Mouse (Mus musculus) layer of hippocampus, adult 9-10 months (tissue): ENCODE data around the gene Nkx2-5.

ENCODE experiments used
- DNase-seq: peaks from one replicate; pipeline ENCODE4 v3.0.0; 2022; ENCODE audit warnings: low spot score

Nkx2-5 gene

GRCm38 (mm10) chr17:26850358-26851135, 5.7 kb upstream of the Nkx2-5 start:
- DNase-seq = no peak

DNA sequence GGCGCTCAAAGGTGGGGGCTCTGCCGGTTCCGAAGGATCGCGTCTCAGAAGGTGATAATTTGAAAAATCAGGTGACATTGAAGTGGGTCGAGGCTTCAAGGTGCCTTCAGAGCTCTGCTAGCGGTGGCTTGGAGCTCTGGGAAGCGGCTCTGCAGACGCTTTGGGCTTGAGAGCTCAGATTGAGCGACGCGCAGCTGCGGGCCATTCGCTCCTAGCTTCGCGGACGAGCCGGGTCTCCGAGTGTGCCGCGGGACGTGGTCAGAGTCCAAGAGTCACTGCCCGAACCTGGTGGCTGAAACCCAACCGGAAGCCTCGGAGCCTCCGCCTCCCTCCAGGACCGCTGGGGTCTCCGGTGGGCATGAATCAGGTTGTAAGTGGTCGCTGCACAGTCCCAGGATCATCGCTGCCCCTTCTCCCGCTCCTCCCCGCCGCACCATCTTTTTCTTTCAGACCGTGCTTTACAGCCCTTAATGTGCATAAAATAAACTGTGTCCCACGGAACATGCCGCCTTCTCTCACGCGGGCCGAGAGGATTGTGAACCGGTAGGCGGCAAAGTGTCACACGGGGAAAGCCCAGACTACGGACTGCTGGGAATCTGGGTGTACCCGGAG, 5.0 kb upstream of the Nkx2-5 start:
- no peak for DNase-seq

DNA sequence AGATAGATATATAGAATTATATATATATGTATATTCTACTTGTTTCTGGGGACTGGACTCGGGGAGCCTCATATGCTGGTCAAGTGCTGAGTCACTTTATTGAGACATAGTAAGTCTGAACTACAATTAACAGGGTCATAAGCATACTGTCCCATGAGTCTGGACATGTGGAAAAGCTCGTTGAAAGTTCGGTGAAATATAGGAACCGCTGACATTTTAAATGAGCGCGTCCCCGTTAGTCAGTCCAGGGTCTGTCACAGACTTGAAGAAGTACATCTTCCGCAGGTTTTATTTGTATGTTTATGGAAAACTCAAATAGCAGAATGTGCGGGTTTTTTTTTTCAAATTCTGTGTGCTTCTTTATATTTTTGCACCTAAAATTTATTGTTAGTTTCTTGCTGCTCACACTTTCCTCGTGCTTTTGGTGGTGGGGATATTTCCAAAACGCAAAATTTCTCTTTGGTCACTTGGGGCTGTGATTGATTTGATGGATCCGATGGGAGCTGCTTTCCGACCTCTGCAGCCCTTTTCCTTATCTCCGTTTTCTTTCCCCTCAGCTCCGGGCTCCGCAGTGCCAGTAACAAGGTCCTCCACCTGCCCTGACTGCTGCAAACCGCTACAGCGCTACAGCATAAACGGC, 4.4 kb upstream of the Nkx2-5 start:
- no peak for DNase-seq

DNA sequence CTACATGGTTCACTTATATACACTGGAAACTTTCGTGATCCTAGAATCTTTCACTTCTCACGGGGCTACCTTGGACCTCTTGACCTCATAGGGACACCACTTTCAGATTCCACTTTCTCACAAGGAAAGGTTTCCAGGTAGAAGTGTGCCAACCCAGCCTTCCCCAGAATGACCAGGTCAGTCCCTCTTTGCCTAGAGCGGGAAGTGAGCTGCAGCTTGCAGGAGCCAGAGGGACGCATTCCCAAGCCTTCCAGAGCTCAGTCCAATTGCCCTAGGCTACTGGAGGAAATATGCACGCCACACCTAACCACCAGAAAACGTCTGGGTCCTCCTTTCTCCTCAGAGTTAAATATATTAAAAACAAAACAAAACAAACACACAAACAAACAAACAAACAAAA, 3.4 kb upstream of the Nkx2-5 start:
- no peak for DNase-seq

DNA sequence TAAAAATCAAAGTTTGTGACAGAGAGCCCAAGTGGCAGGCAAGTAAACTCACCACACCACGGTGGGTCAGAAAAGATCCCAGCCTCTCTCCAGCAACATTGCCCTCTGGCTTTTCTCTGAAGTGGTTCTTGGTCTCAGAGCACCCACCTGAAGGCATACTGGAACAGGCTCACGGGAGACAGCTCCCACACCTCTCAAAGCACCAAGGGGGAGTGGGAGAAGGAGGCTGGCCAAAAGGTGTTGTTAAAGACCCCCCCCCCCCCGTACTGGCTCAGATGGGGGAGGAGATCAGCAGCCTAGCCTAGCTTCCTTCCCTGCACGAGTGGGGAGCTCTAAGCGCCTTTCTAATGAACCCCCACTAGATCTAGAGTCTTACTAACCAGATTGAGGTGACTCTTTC, 3.0 kb upstream of the Nkx2-5 start:
- no peak for DNase-seq

DNA sequence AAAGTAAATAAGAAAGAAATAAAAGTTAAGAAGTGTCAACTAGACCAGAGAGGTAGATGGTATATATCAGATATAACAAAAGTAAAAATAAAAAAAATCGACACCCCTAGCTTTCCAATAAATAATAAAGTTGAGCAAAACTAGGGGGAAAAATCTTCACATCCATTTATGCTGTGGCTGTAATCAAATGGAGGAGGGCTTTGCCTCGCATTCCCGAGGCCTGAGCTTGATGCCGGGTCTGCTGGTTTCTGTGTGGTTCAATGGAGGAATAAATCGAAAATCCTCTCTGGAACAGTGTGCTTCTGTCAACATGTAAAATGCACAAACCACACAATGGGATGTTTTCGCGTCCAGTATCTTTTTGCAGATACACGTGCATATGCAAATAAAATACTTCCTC, 1.6 kb upstream of the Nkx2-5 start:
- DNase-seq = no peak

DNA sequence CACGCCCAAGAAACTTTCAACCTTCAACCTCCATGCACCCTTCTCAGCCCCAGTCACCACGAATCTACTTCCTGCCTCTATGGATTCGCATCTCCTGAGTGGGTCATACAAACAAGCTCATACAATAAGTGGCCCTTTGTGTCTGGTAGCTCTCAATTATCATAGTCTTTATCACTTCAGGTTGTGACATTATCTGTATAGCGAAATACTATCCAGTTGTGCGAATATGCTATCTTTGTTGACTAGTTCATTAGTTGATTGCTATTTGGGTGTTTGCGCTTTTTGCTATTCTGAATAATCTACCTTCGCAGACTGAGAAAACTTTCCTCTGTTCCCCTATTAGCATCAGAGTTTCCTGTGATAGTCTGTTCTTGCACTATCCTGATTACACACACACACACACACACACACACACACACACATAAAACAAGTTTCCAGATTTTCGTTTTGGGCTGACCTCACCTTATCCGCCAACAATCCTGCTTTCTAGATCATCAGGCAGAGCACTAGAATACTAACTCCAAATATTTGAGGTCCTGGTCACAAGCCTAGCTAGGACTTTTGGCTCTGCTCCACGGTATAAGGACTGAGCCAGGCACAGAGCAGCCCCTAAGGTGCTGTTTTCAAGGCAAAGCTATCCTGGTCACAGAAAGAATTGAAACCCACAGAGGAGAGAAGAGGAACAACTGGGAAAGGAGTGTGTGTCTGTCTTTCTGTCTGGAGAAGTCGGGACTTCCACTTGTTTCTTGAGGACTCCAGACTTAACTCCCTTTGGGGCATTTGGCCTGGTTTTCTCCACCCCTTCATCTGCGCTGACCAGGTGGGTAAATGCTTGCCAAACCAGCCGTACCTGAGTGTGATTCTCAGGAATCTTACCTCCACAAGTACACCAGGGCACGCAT, 591 bp upstream of the Nkx2-5 start:
- DNase-seq = no peak

- no peak for DNase-seq
Measured at GRCm38 (mm10) chr17:26844371-26844851, 398 bp downstream of the Nkx2-5 start.

DNA sequence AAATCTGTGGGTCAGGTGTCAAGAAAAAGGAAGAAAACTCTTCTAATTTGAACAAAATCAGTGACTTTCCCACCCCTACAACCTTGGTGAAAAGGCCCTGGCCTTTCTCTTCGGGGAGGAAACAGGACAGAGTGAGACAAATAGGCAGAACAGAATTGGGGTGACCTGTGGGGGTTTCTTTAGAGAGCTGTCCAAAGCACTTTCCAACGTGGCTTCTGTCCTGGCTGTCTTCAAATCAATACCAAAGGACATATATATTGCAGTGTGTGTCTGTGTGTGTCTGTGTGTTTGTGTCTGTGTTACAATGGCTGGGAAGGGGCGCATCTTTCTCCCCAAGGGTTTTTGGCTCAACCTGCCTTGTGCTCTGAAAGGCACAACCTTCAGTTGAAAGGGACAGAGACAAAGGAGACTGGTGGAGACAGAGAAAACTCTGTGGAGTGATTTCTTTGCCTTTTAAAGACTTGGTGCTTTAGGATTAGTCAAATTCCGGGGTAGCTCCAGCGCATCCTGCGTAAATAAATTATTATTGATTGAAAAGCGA, 1.0 kb downstream of the Nkx2-5 start:
- DNase-seq = no peak

DNA sequence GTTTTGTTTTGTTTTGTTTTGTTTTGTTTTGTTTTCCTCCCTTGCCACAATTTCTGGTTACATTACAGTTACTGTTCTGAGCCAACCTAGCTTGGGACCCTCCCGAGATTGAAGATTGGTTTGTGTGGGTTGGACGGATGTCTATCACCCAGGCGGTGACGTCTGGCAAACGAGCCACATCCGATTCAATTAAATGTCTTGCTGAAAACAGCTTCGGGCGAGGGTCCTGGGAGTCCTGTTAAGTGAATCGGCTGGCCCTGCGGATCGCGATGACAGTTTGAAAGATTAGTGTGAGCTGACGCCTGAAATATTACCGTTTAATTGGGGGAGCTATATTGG, 1.6 kb downstream of the Nkx2-5 start:
- DNase-seq = no peak

DNA sequence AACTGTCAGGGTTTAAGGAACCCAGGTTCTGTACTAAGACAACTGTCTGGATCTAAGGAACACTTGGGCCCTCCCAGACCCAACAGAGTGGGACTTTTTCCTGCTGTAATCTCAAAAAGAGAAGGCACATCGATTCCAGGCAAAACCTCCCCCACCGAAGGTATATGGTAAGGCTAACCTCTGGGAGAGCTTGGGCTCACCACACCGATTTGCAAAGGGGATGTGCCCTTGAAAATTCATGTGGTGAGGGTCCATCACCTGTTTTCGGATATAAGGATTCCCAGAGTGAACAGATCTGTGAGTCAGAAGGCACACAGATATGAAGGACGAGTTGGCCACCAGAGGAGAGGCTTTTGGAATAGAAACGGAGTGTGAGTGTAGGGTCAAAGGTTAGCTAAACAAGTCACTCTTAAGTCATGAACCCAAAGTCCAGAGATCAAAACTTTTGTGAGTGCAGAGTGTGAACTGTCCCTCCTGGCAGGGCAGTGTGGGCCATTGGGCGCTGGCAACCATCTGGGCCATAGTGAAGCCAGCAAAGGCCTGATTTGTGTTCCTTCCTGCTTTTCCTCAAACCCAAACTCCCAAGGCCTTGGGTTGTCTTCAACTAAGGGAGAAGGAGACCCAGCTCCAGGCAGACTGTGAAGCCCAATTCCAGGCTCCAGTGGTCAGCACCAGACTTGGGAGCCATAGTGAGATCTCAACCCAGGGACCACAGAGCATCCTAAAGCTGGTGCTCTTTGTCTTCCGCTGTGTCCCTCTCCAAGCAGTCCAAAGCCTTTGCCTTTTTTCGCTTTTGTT, 2.2 kb downstream of the Nkx2-5 start:
- no peak for DNase-seq

DNA sequence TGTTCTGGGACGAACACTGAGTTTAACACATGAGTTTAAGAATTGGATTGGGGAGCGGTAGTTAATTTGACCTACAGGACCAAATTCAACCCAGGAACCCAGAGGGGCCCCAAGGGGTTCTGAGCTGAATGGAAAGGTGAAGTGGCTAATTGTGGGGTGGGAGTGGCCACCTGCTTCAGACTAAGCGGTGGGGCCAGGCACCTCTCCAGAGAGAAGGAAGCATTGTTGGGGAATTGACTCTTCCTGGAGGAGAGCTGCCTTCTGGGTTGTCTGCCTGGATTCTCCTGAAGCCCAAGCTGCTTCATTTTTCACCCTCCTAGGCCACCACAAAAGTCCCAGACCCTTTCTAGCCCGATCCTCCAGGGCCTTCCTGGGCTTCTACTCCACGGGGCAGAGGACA, 2.8 kb downstream of the Nkx2-5 start:
- no peak for DNase-seq

DNA sequence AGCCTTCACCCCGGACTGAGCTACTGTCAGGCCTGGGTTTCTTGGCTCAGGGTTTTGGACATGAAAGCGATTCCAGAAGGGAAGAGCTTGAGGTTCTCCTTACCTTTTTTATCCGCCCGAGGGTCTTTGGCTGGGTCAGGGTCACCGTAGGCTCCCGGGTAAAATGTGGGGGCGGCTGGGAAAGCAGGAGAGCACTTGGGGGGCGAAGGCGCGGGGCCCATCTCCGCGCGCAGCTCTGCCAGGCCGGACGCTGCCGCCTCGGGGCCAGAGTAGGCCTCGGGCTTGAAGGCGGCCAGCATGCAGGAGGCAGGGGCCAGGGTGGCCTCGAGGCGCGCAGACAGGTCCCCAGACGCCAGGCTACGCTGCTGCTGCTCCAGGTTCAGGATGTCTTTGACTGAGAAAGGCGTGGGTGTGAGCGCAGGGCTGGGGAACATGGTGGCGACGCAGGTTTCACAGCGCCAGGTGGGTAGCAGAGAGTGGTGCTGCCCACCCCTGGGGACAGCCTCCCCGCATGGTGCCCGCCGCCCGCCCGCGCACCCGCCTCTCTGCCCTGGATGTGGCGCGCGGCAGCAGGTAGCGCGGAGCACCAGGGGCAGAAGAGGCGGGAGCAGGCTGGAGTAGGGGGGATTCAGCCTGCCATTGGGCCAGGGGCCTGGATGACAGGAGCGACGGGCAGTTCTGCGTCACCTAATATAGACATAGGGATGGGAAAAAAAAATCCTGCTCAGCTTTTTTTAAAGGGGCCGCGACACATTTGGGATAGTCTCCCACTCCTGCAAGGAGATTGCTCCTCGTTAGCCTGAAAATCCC, 3.7 kb downstream of the Nkx2-5 start:
- DNase-seq = no peak

- DNase-seq = no peak
Measured at GRCm38 (mm10) chr17:26840439-26840780, 4.4 kb downstream of the Nkx2-5 start.

DNA sequence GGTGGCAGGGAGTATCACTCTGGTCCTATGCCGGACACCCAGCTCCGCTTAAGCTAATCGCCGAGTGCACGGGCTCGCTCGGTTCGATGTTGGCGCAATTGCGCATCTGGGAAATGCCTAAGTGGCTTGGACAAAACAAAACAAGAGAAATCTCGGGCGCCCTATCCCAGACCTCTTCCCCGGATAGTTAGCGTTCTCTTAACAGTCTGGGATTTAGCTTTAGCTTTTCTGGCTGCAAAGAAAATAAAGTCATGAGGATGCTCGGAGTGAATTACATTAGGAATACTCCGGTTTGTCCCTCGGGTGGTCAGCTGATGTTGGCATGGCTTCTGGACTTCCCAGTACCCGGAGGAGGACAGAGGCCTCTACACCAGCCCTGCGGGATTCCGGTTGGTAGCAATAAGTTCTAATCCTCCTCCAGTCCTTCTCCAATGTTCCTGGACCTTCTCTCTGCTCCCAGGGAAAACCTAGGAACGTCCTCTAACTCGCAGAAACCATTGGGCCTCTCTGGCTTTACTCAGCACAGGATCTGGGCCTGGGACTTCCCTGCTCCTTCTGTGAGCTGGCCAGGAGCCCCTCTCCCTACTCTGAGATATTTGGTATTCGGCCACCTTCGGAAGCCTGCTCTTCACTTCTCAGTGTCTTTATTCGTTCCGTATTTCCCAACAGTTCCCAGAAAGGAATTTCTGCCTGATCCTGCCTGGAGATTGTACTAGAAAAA, 4.9 kb downstream of the Nkx2-5 start:
- DNase-seq = no peak

DNA sequence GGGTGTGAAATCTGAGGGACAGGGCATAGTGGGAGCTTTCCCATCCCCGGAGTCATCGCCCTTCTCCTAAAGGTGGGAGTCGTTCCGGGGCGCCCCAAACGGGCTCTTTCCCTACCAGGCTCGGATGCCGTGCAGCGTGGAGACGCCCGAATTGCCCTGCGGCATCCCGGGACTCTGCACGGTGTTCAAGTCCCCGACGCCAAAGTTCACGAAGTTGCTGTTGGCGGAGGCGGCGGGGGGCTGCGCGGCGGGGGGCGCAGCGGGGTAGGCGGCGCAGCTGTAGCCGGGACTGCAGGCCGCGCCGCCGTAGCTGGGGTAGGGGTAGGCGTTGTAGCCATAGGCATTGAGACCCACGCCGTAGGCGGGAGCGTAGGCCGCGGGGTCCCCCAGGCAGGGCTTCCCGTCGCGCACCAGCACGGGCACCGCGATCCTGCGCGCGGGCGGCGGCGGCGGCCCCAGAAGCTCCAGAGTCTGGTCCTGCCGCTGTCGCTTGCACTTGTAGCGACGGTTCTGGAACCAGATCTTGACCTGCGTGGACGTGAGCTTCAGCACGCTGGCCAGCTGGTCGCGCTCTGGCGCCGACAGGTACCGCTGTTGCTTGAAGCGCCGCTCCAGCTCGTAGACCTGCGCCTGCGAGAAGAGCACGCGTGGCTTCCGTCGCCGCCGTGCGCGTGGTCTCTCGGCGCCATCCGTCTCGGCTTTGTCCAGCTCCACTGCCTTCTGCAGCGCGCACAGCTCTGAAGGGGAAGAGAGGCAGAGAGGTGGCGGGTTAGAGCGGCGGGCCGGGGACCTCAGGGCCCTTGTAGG, 5.7 kb downstream of the Nkx2-5 start:
- DNase-seq = no peak

DNA sequence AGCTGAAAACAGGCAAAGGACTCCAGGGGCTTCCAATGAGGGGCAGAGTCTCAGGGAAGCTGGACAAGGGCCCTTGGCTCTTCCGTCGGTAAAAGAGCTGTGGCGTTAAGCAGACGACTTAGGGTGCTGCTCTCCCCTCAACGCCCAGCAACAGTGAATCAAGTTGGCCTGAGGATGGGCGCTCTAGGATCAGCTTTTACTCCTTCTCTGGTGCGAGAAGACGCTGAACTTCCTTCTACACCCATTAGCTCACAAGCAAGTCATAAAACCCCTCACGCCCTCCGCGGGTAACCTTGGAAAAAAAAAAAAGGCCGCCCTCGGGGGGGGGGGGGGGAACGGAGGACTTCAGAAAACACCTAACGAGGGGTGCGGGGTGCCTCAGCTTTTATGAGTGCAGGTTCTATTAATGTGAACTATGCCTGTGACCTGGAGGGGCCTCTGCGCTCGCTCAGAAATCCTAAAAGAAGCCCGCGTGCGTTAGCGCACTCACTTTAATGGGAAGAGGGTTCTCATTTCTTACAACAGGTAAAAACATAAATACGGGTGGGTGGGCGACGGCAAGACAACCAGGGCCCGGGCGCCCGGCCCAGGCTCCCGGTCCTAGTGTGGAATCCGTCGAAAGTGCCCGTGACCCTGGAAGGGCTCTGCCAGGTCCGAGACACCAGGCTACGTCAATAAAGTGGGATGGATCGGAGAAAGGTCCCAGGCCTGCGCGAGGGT, 6.5 kb downstream of the Nkx2-5 start:
- no peak for DNase-seq

- no peak for DNase-seq
Measured at GRCm38 (mm10) chr17:26837546-26837985, 7.2 kb downstream of the Nkx2-5 start.
